Mouse (Mus musculus) neural tube, embryonic 11.5 days (tissue): ENCODE measurements around the gene Trmt61a. TPM values are rescaled to one million over a fixed set of nuclear protein-coding genes. Genes with fewer than 3 reads are reported as not detected.

Source experiments
- ATAC-seq: fragments of 200-750 bp; cut with Nextera tagmentation; 2 replicates; pipeline ENCODE4 v1.8.0; 2017; ENCODE audit warnings: moderate number of reproducible peaks, mild to moderate bottlenecking, moderate TSS enrichment, moderate library complexity; ENCODE audit not compliant: insufficient read depth, low FRiP score, low TSS enrichment
- DNase-seq: peaks from one replicate; pipeline ENCODE4 v3.0.0-alpha.2; 2015; ENCODE audit warnings: low spot score
- H3K27ac ChIP-seq: fragments of 300-500 bp; sonication (generic); 2 replicates; pipeline ENCODE4 v1.5.1; 2014; ENCODE audit warnings: low read depth, mild to moderate bottlenecking, low read length
- H3K27me3 ChIP-seq: fragments of 300-500 bp; sonication (generic); 2 replicates; pipeline ENCODE4 v1.6.1; 2014; ENCODE audit warnings: mild to moderate bottlenecking, low read length, mixed read lengths; ENCODE audit not compliant: control insufficient read depth, insufficient read depth
- H3K36me3 ChIP-seq: fragments of 300-500 bp; sonication (generic); 2 replicates; pipeline ENCODE4 v1.6.1; 2014; ENCODE audit warnings: mild to moderate bottlenecking, low read length, moderate library complexity, mixed read lengths; ENCODE audit not compliant: control insufficient read depth, insufficient read depth
- H3K4me1 ChIP-seq: fragments of 300-500 bp; sonication (generic); 2 replicates; pipeline ENCODE4 v1.6.1; 2014; ENCODE audit warnings: low read length, mixed read lengths; ENCODE audit not compliant: control insufficient read depth, insufficient read depth
- H3K4me2 ChIP-seq: fragments of 300-500 bp; sonication (generic); 2 replicates; pipeline ENCODE4 v1.6.1; 2014; ENCODE audit warnings: low read depth, mild to moderate bottlenecking, moderate library complexity
- H3K4me3 ChIP-seq: fragments of 300-500 bp; sonication (generic); 2 replicates; pipeline ENCODE4 v1.5.1; 2014; ENCODE audit warnings: low read depth, low read length
- H3K9ac ChIP-seq: fragments of 300-500 bp; sonication (generic); 2 replicates; pipeline ENCODE4 v1.6.1; 2014; ENCODE audit warnings: mild to moderate bottlenecking, low read length
- H3K9me3 ChIP-seq: fragments of 300-500 bp; sonication (generic); 2 replicates; pipeline ENCODE4 v1.6.1; 2016; ENCODE audit warnings: low read length; ENCODE audit not compliant: control insufficient read depth
- WGBS: fragments of 180-500 bp; shearing (Covaris S2); extraction: QIAGEN DNeasy Blood & Tissue Kit; methylation state at CpG from one replicate; pipeline ENCODE4 v1.1.7; 2014; 5-methylcytosine and 5-hydroxymethylcytosine counted together
- polyA plus RNA-seq: library from polyadenylated mRNA; unstranded; fragments of >200 nt; fragmentation: Nextera tagmentation; extraction: Ambion mirVana; gene quantifications from 2 replicates; pipeline ENCODE4 v1.2.1, GENCODE M21; 2014

Gene Trmt61a
- polyA plus RNA-seq, 1 experiment from 2014 or later: 6.6 TPM

DNA sequence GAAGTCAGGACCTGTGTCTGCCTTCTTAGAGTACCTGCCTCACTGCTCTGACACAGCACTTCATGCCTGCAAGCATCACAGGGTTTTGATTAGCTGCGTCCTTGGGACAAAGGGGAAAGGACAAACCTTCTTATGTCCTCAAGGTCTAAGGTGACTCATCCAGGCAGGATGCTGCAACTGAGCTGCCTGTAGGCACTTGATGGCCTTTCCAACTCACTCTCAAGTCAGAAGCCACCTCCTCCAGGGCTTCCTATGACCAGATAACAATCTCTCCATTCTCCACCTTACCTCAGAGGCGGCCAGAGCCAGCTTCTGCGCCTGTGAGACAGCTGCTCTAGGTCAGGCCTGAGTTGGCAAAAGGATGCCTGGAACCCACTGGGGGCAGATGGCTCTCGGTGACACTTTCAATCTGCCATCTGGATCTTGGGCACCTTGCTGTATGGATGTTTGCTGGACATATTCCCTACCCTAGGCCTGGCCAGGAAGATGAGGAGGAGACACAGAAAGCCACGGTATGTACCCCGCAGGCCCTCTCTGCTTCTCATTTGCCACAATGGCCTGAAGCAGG lies 20.5 kb downstream of the Trmt61a start:
- Histone ChIP-seq H3K27ac (no peak overlapping the region), H3K4me1 (peaks cover 26% of the 10 kb centered on the region), H3K36me3 (no peaks in the 10 kb centered on the region), H3K4me3 (no peak overlapping the region), H3K27me3 (no peaks in the 10 kb centered on the region), H3K4me2 (no peak overlapping the region), H3K9ac (no peak overlapping the region), H3K9me3 (no peaks in the 10 kb centered on the region)
- no peak for DNase-seq
- ATAC-seq: no peak
- 71% methylated on average over 6 of the region's 6 CpGs for WGBS

DNA sequence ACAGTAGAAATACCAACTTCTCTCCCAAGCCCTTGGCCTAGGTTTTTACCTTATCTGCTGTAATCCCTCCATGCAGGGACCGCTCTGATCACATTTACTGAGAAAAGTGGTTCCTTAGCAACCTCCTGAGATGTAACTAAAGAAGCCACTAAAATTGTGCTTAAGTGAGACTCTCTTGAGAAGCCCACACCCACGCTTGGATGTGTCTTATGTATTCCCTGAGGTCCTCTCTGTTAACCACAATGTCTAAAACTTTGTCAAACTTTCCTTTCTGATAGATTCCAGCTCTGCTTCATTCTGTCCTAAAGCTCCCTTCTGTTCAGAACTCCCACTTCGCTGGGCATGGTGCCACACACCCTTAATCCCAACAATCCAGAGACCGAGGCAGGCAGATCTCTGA lies 21.6 kb downstream of the Trmt61a start:
- no peak overlapping the region for H3K4me3 ChIP-seq
- ATAC-seq: no peak
- WGBS: 92% methylated on average over 4 of the region's 4 CpGs
- DNase-seq: no peak
- H3K4me2 ChIP-seq: no peak overlapping the region
- no peaks in the 10 kb centered on the region for H3K27me3 ChIP-seq
- H3K36me3 ChIP-seq: no peaks in the 10 kb centered on the region
- no peaks in the 10 kb centered on the region for H3K9me3 ChIP-seq
- H3K4me1 ChIP-seq: peaks cover 15% of the 10 kb centered on the region
- H3K27ac ChIP-seq: no peak overlapping the region
- H3K9ac ChIP-seq: no peak overlapping the region

DNA sequence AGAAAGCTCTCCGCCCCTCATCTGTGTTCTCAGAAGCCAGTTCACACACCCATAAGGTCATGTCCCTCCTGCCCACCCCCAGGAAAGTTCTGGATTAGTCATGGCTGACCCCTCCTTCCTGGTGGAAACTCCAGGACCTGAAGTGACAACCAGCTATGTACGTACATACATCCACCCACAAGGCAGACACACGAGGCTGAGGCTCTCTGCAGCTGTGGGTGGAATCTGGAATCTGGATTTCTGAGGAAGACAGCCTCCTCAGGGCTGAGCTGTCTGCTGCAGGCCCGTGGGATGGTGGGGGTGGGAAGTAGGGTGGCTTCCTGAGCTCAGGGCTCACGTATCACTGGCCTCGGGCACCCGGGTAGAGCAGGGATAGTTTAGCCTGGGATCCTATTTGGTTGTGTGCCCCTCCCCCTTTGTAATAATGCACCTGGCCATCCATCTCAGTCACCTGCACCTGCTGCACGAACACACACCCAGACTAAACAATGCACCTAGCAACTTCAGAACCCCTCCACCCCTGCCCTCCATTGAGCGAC lies 23.1 kb downstream of the Trmt61a start:
- H3K4me1 ChIP-seq: peaks cover 1% of the 10 kb centered on the region
- no peak overlapping the region for H3K4me2 ChIP-seq
- no peak for ATAC-seq
- DNase-seq: peak; percentile 9
- 0 out of 2 replicates have a peak overlapping the region, but pooled peaks have one; percentile 3 for H3K9ac ChIP-seq
- H3K9me3 ChIP-seq: no peaks in the 10 kb centered on the region
- no peaks in the 10 kb centered on the region for H3K27me3 ChIP-seq
- no peaks in the 10 kb centered on the region for H3K36me3 ChIP-seq
- WGBS: 69% methylated on average over 9 of the region's 9 CpGs
- no peak overlapping the region for H3K27ac ChIP-seq
- no peak overlapping the region for H3K4me3 ChIP-seq

GRCm38 (mm10) chr12:111703301-111703700 lies 25.4 kb downstream of the Trmt61a start:
- WGBS: 81% methylated on average over 3 of the region's 3 CpGs
- H3K4me2 ChIP-seq: no peak overlapping the region
- H3K36me3 ChIP-seq: peaks cover 4% of the 10 kb centered on the region; the same call in 1 of the 2 replicates
- H3K9ac ChIP-seq: no peak overlapping the region
- no peak for ATAC-seq
- H3K27ac ChIP-seq: no peak overlapping the region
- H3K27me3 ChIP-seq: no peaks in the 10 kb centered on the region
- H3K9me3 ChIP-seq: no peaks in the 10 kb centered on the region
- no peak for DNase-seq
- no peak overlapping the region for H3K4me3 ChIP-seq
- no peaks in the 10 kb centered on the region for H3K4me1 ChIP-seq

- Histone ChIP-seq H3K27me3 (no peaks in the 10 kb centered on the region), H3K9ac (no peak overlapping the region), H3K27ac (no peak overlapping the region), H3K4me1 (no peaks in the 10 kb centered on the region), H3K4me2 (no peak overlapping the region), H3K9me3 (no peaks in the 10 kb centered on the region), H3K36me3 (peaks cover 4% of the 10 kb centered on the region; the same call in 1 of the 2 replicates), H3K4me3 (no peak overlapping the region)
- DNase-seq (peak; percentile 36), ATAC-seq (no peak)
- WGBS: 50% methylated on average over 9 of the region's 9 CpGs
Measured at GRCm38 (mm10) chr12:111704609-111705008, 26.7 kb downstream of the Trmt61a start.

GRCm38 (mm10) chr12:111705186-111705973 lies 27.5 kb downstream of the Trmt61a start:
- no peak for ATAC-seq
- Histone ChIP-seq H3K9me3 (no peaks in the 10 kb centered on the region), H3K4me1 (no peaks in the 10 kb centered on the region), H3K27me3 (no peaks in the 10 kb centered on the region), H3K4me3 (no peak overlapping the region), H3K4me2 (no peak overlapping the region), H3K27ac (no peak overlapping the region), H3K36me3 (peaks cover 8% of the 10 kb centered on the region), H3K9ac (no peak overlapping the region)
- no peak for DNase-seq
- 85% methylated on average over 15 of the region's 15 CpGs for WGBS

DNA sequence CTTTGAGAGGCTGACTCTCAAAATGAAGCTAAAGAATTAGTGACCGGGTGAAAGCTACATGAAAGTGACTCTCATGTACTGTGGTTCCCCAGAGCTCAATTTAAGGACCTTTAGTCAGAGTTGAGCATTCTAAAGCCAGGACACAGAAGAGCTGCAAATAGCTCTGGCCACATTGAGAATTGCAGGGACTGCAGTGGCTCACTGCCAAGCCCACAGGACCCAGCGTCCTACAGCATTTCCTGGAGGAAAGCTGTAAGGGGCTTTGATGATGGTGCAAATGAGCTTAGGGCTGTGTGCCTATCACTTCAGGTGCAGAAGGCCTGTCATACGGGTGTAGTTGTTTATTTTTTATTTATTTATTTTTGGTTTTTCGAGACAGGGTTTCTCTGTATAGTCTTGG lies 30.3 kb downstream of the Trmt61a start:
- H3K4me2 ChIP-seq: no peak overlapping the region
- no peak overlapping the region for H3K9ac ChIP-seq
- peaks cover 7% of the 10 kb centered on the region for H3K4me1 ChIP-seq
- 91% methylated on average over 4 of the region's 4 CpGs for WGBS
- H3K9me3 ChIP-seq: no peaks in the 10 kb centered on the region
- H3K27ac ChIP-seq: no peak overlapping the region
- H3K27me3 ChIP-seq: no peaks in the 10 kb centered on the region
- H3K4me3 ChIP-seq: no peak overlapping the region
- DNase-seq: no peak
- H3K36me3 ChIP-seq: peaks cover 13% of the 10 kb centered on the region
- ATAC-seq: no peak

GRCm38 (mm10) chr12:111710091-111710490 lies 32.2 kb downstream of the Trmt61a start:
- H3K27me3 ChIP-seq: no peaks in the 10 kb centered on the region
- H3K4me3 ChIP-seq: no peak overlapping the region
- no peak overlapping the region for H3K27ac ChIP-seq
- no peak overlapping the region for H3K4me2 ChIP-seq
- no peak for DNase-seq
- H3K4me1 ChIP-seq: peaks cover 11% of the 10 kb centered on the region
- ATAC-seq: no peak
- H3K36me3 ChIP-seq: peaks cover 13% of the 10 kb centered on the region
- H3K9ac ChIP-seq: no peak overlapping the region
- no peaks in the 10 kb centered on the region for H3K9me3 ChIP-seq
- 95% methylated on average over 10 of the region's 10 CpGs for whole genome bisulfite sequencing
